Mouse (Mus musculus) heart, adult 2 months (tissue): ENCODE results near the gene E130114P18Rik.

Experiments used
- CTCF ChIP-seq: fragments of 200-600 bp; IDR thresholded peaks from 2 replicates; pipeline ENCODE4 v1.8.1; 2022; ENCODE audit warnings: antibody characterized with exemption, mild to moderate bottlenecking, moderate library complexity
- EP300 ChIP-seq: fragments of 200-500 bp; IDR thresholded peaks from 2 replicates; pipeline ENCODE4 v1.6.1; 2011; ENCODE audit warnings: low read depth, low read length, control low read depth; ENCODE audit not compliant: insufficient read depth
- POLR2A ChIP-seq: fragments of 200-500 bp; IDR thresholded peaks from 2 replicates; pipeline ENCODE4 v1.6.1; 2011; ENCODE audit warnings: mild to moderate bottlenecking, low read depth, low read length, control low read depth; ENCODE audit not compliant: insufficient read depth

DNA sequence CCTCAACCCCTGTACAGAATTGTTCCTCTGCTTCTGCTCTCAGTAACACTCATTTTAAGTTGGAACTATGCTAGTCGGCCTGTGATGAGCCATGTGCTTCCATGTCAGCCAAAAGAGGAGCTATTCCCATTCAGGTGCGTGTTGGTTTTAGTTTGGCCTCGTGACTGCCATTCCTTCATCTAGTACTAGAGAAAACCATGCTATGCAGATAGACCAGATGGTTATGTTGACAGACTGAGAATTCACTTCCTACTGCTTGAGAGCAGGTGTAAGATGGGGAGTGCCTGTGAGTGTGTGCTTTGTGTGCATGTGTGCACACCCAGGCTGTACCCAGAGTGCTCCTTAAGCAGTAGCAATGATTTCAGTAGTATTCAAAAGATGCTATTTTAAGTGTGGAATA lies 9.6 kb upstream of the E130114P18Rik start:
- TF ChIP-seq CTCF (no peak), EP300 (no peak), POLR2A (no peak)
